Mouse (Mus musculus): ENCODE measurements at regions not wholly inside any gene's neighbourhood (a gene's known extent, or its start where the extent isn't known, plus 50 kb on each side); places are given as distances from the start of the nearest gene placed in this dataset.

DNA sequence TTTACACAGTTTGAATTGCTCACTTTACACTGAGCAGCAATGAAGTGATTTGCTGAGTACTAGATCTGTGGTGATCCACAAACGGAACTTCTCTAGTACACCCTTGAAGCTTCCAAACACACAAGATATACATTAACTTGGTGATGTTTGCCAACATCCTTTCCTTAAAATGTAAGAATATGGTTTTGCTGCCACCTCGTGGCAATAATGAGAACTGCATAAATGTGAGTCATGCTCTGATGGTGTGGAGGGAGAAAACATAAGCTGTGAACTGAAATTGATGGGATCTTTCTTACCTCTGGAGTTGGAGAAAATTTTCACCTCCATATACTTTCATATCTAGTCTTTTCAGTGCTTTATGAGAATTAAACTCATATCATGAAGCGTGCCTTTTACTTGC, 51.6 kb downstream of the Bex3 start:
- peak; percentile 72 to 80 for DNase-seq

- DNase-seq = no peak
These were observed 95.8 kb downstream of the Bex3 start for GRCm38 (mm10) chrX:136365809-136366208.

Data from cerebellum, postnatal 14 days (tissue).